Comparison of ENCODE assay signal across 26 mouse cellular contexts in genomic region chr5:73693778-73694177, GRCm38 (mm10). TPM values are rescaled to one million over a fixed set of nuclear protein-coding genes. Genes with fewer than 3 reads are reported as not detected.
DNase-seq lines count a peak whose midpoint lies in the region; ATAC-seq and TF ChIP-seq lines count a peak whose summit lies in the region.
"Had no signal": no experiment of that assay in that cellular context is flagged by ENCODE, and none has a peak within 500 bp of the region (broad histone marks: within the 10 kb centered on the region; RNA-seq: fewer than 3 reads in every experiment).

No protein-coding gene starts in this region.

- H3K4me1 ChIP-seq in midbrain, embryonic 11.5 days (ENCODE audit: control insufficient read depth, insufficient read depth, low read length), result no peaks in the 10 kb centered on the region
- no peaks in the 10 kb centered on the region for H3K4me1 ChIP-seq in midbrain, embryonic 14.5 days (ENCODE audit: control insufficient read depth, insufficient read depth, low read length)
- H3K4me1 ChIP-seq in limb, embryonic 11.5 days (ENCODE audit: control insufficient read depth, insufficient read depth, low read length), result peaks cover 10% of the 10 kb centered on the region
- no peaks in the 10 kb centered on the region for H3K4me1 ChIP-seq in thymus, adult 2 months (replicated peaks; ENCODE audit: control insufficient read depth, insufficient read depth, low read length)
- H3K4me1 ChIP-seq: hindbrain, embryonic 13.5 days; liver, embryonic 13.5 days; neural tube, embryonic 13.5 days had no signal

- H3K4me3 ChIP-seq in midbrain, embryonic 11.5 days (ENCODE audit: low read depth, low read length), result no peak overlapping the region
- no peak overlapping the region for H3K4me3 ChIP-seq in midbrain, embryonic 14.5 days (replicated peaks; ENCODE audit: low read depth, low read length)
- no peak overlapping the region for H3K4me3 ChIP-seq in limb, embryonic 11.5 days (ENCODE audit: low read depth, low read length)
- no peak overlapping the region for H3K4me3 ChIP-seq in thymus, adult 2 months (ENCODE audit: control insufficient read depth, insufficient read depth, low read length)
- H3K4me3 ChIP-seq: heart, embryonic 15.5 days; hindbrain, embryonic 13.5 days; liver, embryonic 13.5 days; lung, embryonic 15.5 days; myocyte; neural tube, embryonic 13.5 days had no signal

- no peaks in the 10 kb centered on the region for H3K9me3 ChIP-seq in midbrain, embryonic 11.5 days (ENCODE audit: control insufficient read depth, low read length)
- no peaks in the 10 kb centered on the region for H3K9me3 ChIP-seq in midbrain, embryonic 14.5 days (ENCODE audit: control insufficient read depth, low read length)
- no peaks in the 10 kb centered on the region for H3K9me3 ChIP-seq in limb, embryonic 11.5 days (ENCODE audit: control insufficient read depth, low read length)
- H3K9me3 ChIP-seq: heart, embryonic 15.5 days; hindbrain, embryonic 13.5 days; liver, embryonic 13.5 days; lung, embryonic 15.5 days; neural tube, embryonic 13.5 days had no signal

- no peaks in the 10 kb centered on the region for H3K27me3 ChIP-seq in midbrain, embryonic 11.5 days (ENCODE audit: control insufficient read depth, insufficient read depth, low read length)
- H3K27me3 ChIP-seq in midbrain, embryonic 14.5 days (ENCODE audit: control insufficient read depth, insufficient read depth, low read length), result no peaks in the 10 kb centered on the region
- no peaks in the 10 kb centered on the region for H3K27me3 ChIP-seq in limb, embryonic 11.5 days (ENCODE audit: control insufficient read depth, insufficient read depth, low read length)
- H3K27me3 ChIP-seq in thymus, adult 2 months (ENCODE audit: control insufficient read depth, insufficient read depth, low read length), result no peaks in the 10 kb centered on the region
- H3K27me3 ChIP-seq: heart, embryonic 15.5 days; hindbrain, embryonic 13.5 days; liver, embryonic 13.5 days; neural tube, embryonic 13.5 days had no signal

- no peak for TF ChIP-seq POLR2A in thymus, adult 2 months (IDR thresholded peaks at IDR 0.05; ENCODE audit: control insufficient read depth, extremely low read depth, insufficient read depth, low read length, poor library complexity)

- no peaks in the 10 kb centered on the region for H3K36me3 ChIP-seq in midbrain, embryonic 11.5 days (ENCODE audit: control insufficient read depth, insufficient read depth, low read length)
- H3K36me3 ChIP-seq in midbrain, embryonic 14.5 days (ENCODE audit: control insufficient read depth, insufficient read depth, low read length), result no peaks in the 10 kb centered on the region
- no peaks in the 10 kb centered on the region for H3K36me3 ChIP-seq in limb, embryonic 11.5 days (ENCODE audit: control insufficient read depth, insufficient read depth, low read length)
- no peaks in the 10 kb centered on the region for H3K36me3 ChIP-seq in thymus, adult 2 months (ENCODE audit: control insufficient read depth, insufficient read depth, low read length)
- H3K36me3 ChIP-seq: heart, embryonic 15.5 days; hindbrain, embryonic 13.5 days; liver, embryonic 13.5 days; lung, embryonic 15.5 days; neural tube, embryonic 13.5 days had no signal

- TF ChIP-seq CTCF in thymus, adult 2 months (IDR thresholded peaks at IDR 0.05; ENCODE audit: borderline replicate concordance, control insufficient read depth, extremely low read depth, insufficient read depth, low read length, poor library complexity), result no peak

- H3K4me2 ChIP-seq in midbrain, embryonic 11.5 days, result no peak overlapping the region
- no peak overlapping the region for H3K4me2 ChIP-seq in midbrain, embryonic 14.5 days (ENCODE audit: low read length)
- H3K4me2 ChIP-seq in limb, embryonic 11.5 days (ENCODE audit: low read depth, severe bottlenecking), result no peak overlapping the region
- H3K4me2 ChIP-seq: heart, embryonic 15.5 days; hindbrain, embryonic 13.5 days; liver, embryonic 13.5 days; lung, embryonic 15.5 days; neural tube, embryonic 13.5 days had no signal

- no peak overlapping the region for H3K9ac ChIP-seq in midbrain, embryonic 11.5 days (ENCODE audit: low read length)
- H3K9ac ChIP-seq in midbrain, embryonic 14.5 days (replicated peaks; ENCODE audit: low read length), result no peak overlapping the region
- no peak overlapping the region for H3K9ac ChIP-seq in limb, embryonic 11.5 days (ENCODE audit: low read length)
- H3K9ac ChIP-seq: heart, embryonic 15.5 days; hindbrain, embryonic 13.5 days; liver, embryonic 13.5 days; lung, embryonic 15.5 days; neural tube, embryonic 13.5 days had no signal

- WGBS in midbrain, embryonic 11.5 days, result 82% methylated on average over 1 of the region's 1 CpGs
- WGBS in midbrain, embryonic 14.5 days, result 83% methylated on average over 1 of the region's 1 CpGs
- WGBS in limb, embryonic 11.5 days, result 83% methylated on average over 1 of the region's 1 CpGs
- WGBS in thymus, adult 2 months, result 79% methylated on average over 1 of the region's 1 CpGs

- no peak for ATAC-seq in midbrain, embryonic 11.5 days (ENCODE audit: low FRiP score)
- ATAC-seq in midbrain, embryonic 14.5 days (ENCODE audit: low FRiP score, low TSS enrichment), result no peak
- 0 out of 2 replicates have a peak, but pooled peaks have one; percentile 47 for ATAC-seq in limb, embryonic 11.5 days (ENCODE audit: insufficient number of reproducible peaks, low FRiP score, low TSS enrichment, low read depth)
- ATAC-seq: forebrain, embryonic 16.5 days; midbrain, embryonic 16.5 days had no signal

- peak; percentile 31 for DNase-seq in midbrain, embryonic 11.5 days (ENCODE audit: low spot score, missing footprints)
- no peak for DNase-seq in midbrain, embryonic 14.5 days
- DNase-seq in limb, embryonic 11.5 days (ENCODE audit: low spot score), result no peak
- DNase-seq in lung, postnatal 10 days, result peak; percentile 42
- no peak for DNase-seq in testis, postnatal 10 days (ENCODE audit: low spot score)
- DNase-seq in thymus, adult 18-20 months, result no peak
- no peak for DNase-seq in thymus, adult 2 months
- DNase-seq: adrenal gland, postnatal 25 days; cerebellum, postnatal 10 days; gastrocnemius, postnatal 25 days; heart, postnatal 36 days; kidney, adult 11 months; kidney, postnatal 4 days; liver, embryonic 13.5 days; retina, postnatal 1 day; right cerebral cortex, postnatal 25 days; spleen, adult 18-20 months; thymus, postnatal 25 days had no signal

- no peak overlapping the region for H3K27ac ChIP-seq in midbrain, embryonic 11.5 days (ENCODE audit: low read depth, low read length)
- no peak overlapping the region for H3K27ac ChIP-seq in midbrain, embryonic 14.5 days (replicated peaks; ENCODE audit: low read depth, low read length)
- H3K27ac ChIP-seq in limb, embryonic 11.5 days (replicated peaks; ENCODE audit: low read depth, low read length), result no peak overlapping the region
- no peak overlapping the region for H3K27ac ChIP-seq in thymus, adult 2 months (ENCODE audit: control insufficient read depth, insufficient read depth, low read length)
- H3K27ac ChIP-seq: heart, embryonic 15.5 days; hindbrain, embryonic 13.5 days; liver, embryonic 13.5 days; lung, embryonic 15.5 days; neural tube, embryonic 13.5 days had no signal

RNA-seq across cellular contexts. Expression of gene Spata18, which starts 42.6 kb away (rescaled TPM):
- polyA plus RNA-seq in midbrain, embryonic 11.5 days (2014; fragmentation: Nextera tagmentation; extraction: Ambion mirVana), result 0.10 and 0.12 TPM in 2 replicates
- polyA plus RNA-seq in midbrain, embryonic 14.5 days (2014; fragmentation: Nextera tagmentation; extraction: Ambion mirVana), result 0.21 TPM in 1 of 2 replicates, not detected in the other
- polyA plus RNA-seq in limb, embryonic 11.5 days (2014; fragmentation: Nextera tagmentation; extraction: Ambion mirVana), result 2.6 and 2.9 TPM in 2 replicates
- polyA plus RNA-seq in thymus, adult 2 months (2012; rRNA removed), result 0.19 and 0.42 TPM in 2 replicates
- polyA plus RNA-seq: C2C12; liver, embryonic 13.5 days; myocyte had no signal

RNA-seq across cellular contexts. Expression of gene Sgcb, which starts 46.2 kb away (rescaled TPM):
- polyA plus RNA-seq in midbrain, embryonic 11.5 days (2014; fragmentation: Nextera tagmentation; extraction: Ambion mirVana), result 20.4 and 23.3 TPM in 2 replicates
- 30.8 and 32.2 TPM in 2 replicates for polyA plus RNA-seq in midbrain, embryonic 14.5 days (2014; fragmentation: Nextera tagmentation; extraction: Ambion mirVana)
- polyA plus RNA-seq in limb, embryonic 11.5 days (2014; fragmentation: Nextera tagmentation; extraction: Ambion mirVana), result 29.1 and 30.0 TPM in 2 replicates
- polyA plus RNA-seq in thymus, adult 2 months (2012; rRNA removed), result 7.6 and 8.9 TPM in 2 replicates

Comparison
In these comparisons a context has a peak if more than half of its experiments do, and no peak if none do; other contexts are left out.
1. DNase-seq: peak in midbrain, embryonic 11.5 days (single experiment) and lung, postnatal 10 days (single experiment); none in midbrain, embryonic 14.5 days (single experiment), limb, embryonic 11.5 days (single experiment), testis, postnatal 10 days (single experiment), thymus, adult 18-20 months (0 of 2) and thymus, adult 2 months (single experiment).